Mouse (Mus musculus): ENCODE measurements at regions not wholly inside any gene's neighbourhood (a gene's known extent, or its start where the extent isn't known, plus 50 kb on each side); places are given as distances from the start of the nearest gene placed in this dataset.

- TF ChIP-seq CTCF (IDR thresholded peaks at IDR 0.05) (no peak), EP300 (IDR thresholded peaks at IDR 0.05) (no peak)
Observed at GRCm38 (mm10) chr8:8344661-8345060, 316.4 kb downstream of the Efnb2 start.

All from lung, postnatal 0 days (tissue).